10 mouse cellular contexts compared by ENCODE assay signal in the genomic region with DNA sequence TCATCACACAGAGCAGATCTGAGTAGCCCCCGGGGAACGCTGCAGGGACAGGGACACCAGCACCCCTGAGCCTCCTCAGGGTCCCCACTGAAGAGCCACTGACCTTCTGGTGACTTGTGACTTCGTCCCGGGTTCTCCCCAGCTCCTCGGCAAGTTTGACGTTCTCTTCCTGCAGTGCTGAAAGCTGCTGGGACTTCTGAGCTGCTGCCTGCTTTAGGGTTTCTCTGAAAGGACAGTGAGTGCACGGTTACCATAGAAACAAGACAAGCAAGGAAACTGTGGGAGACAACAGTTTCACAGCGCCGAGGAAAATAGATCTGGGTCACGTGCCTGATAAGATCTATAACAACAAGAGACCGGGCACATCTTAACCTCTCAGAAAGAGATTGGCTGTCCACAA. TPM values are rescaled to one million over a fixed set of nuclear protein-coding genes. Genes with fewer than 3 reads are reported as not detected.
DNase-seq lines count a peak whose midpoint lies in the region; ATAC-seq and TF ChIP-seq lines count a peak whose summit lies in the region.
"Had no signal": no experiment of that assay in that cellular context is flagged by ENCODE, and none has a peak within 500 bp of the region (broad histone marks: within the 10 kb centered on the region; RNA-seq: fewer than 3 reads in every experiment).

No protein-coding gene starts in this region.

- ATAC-seq in forebrain, embryonic 13.5 days, result no peak
- no peak for ATAC-seq in forebrain, embryonic 11.5 days (replicated peaks; ENCODE audit: low FRiP score)
- ATAC-seq in hindbrain, postnatal 0 days, result peak; percentile 60; the same call in 1 of the 2 replicates

- no peaks in the 10 kb centered on the region for H3K9me3 ChIP-seq in forebrain, embryonic 13.5 days (replicated peaks)
- H3K9me3 ChIP-seq in forebrain, embryonic 11.5 days (ENCODE audit: control insufficient read depth, low read length), result no peaks in the 10 kb centered on the region
- H3K9me3 ChIP-seq in hindbrain, postnatal 0 days (ENCODE audit: low read length), result no peaks in the 10 kb centered on the region
- H3K9me3 ChIP-seq: limb, embryonic 13.5 days had no signal

- no peak for DNase-seq in forebrain, embryonic 11.5 days (ENCODE audit: low spot score)
- DNase-seq in ovary, adult 18-20 months (ENCODE audit: low spot score), result peak; percentile 53
- no peak for DNase-seq in ovary, postnatal 14 days (ENCODE audit: low spot score)
- peak; percentile 68 for DNase-seq in hindbrain, postnatal 0 days (ENCODE audit: low spot score)
- DNase-seq in naive thymus-derived CD4-positive, alpha-beta T cell, adult 2 months (ENCODE audit: low read depth), result peak; percentile 48
- no peak for DNase-seq in urinary bladder, postnatal 25 days (ENCODE audit: low spot score)
- no peak for DNase-seq in gastrocnemius, adult 18-20 months (ENCODE audit: low spot score)

- H3K4me2 ChIP-seq in forebrain, embryonic 13.5 days, result 0 out of 2 replicates have a peak overlapping the region, but pooled peaks have one; percentile 4
- no peak overlapping the region for H3K4me2 ChIP-seq in forebrain, embryonic 11.5 days (ENCODE audit: low read depth, low read length, severe bottlenecking)
- H3K4me2 ChIP-seq in hindbrain, postnatal 0 days (ENCODE audit: low read depth, low read length), result peak overlapping the region; percentile 19; the same call in 1 of the 2 replicates
- H3K4me2 ChIP-seq: limb, embryonic 13.5 days had no signal

- 54% methylated on average over 11 of the region's 11 CpGs for WGBS in forebrain, embryonic 13.5 days
- WGBS in forebrain, embryonic 11.5 days, result 70% methylated on average over 11 of the region's 11 CpGs
- WGBS in hindbrain, postnatal 0 days, result 21% methylated on average over 11 of the region's 11 CpGs

- H3K27ac ChIP-seq in forebrain, embryonic 13.5 days, result no peak overlapping the region
- H3K27ac ChIP-seq in forebrain, embryonic 11.5 days (ENCODE audit: low read depth, low read length), result no peak overlapping the region
- H3K27ac ChIP-seq in hindbrain, postnatal 0 days, result peak overlapping the region; percentile 52
- H3K27ac ChIP-seq: limb, embryonic 13.5 days had no signal

- no peak overlapping the region for H3K9ac ChIP-seq in forebrain, embryonic 13.5 days
- H3K9ac ChIP-seq in forebrain, embryonic 11.5 days (ENCODE audit: low read length), result no peak overlapping the region
- no peak overlapping the region for H3K9ac ChIP-seq in hindbrain, postnatal 0 days (replicated peaks; ENCODE audit: low read length)
- H3K9ac ChIP-seq: limb, embryonic 13.5 days had no signal

- TF ChIP-seq CTCF in hindbrain, postnatal 0 days (IDR thresholded peaks at IDR 0.05; ENCODE audit: low read depth), result no peak

- H3K36me3 ChIP-seq in forebrain, embryonic 13.5 days (ENCODE audit: poor library complexity, severe bottlenecking), result peaks cover 88% of the 10 kb centered on the region
- peaks cover 4% of the 10 kb centered on the region; the same call in 1 of the 2 replicates for H3K36me3 ChIP-seq in forebrain, embryonic 11.5 days (ENCODE audit: control insufficient read depth, insufficient read depth, low read length)
- H3K36me3 ChIP-seq in hindbrain, postnatal 0 days (ENCODE audit: insufficient read depth, low read length), result peaks cover 24% of the 10 kb centered on the region; the same call in 1 of the 2 replicates

- no peaks in the 10 kb centered on the region for H3K27me3 ChIP-seq in forebrain, embryonic 13.5 days
- no peaks in the 10 kb centered on the region for H3K27me3 ChIP-seq in forebrain, embryonic 11.5 days (ENCODE audit: control insufficient read depth, insufficient read depth, low read length)
- H3K27me3 ChIP-seq in hindbrain, postnatal 0 days (ENCODE audit: insufficient read depth, low read length), result no peaks in the 10 kb centered on the region
- H3K27me3 ChIP-seq: CH12.LX; limb, embryonic 13.5 days had no signal

- peaks cover 6% of the 10 kb centered on the region; the same call in 1 of the 2 replicates for H3K4me1 ChIP-seq in forebrain, embryonic 13.5 days
- no peaks in the 10 kb centered on the region for H3K4me1 ChIP-seq in forebrain, embryonic 11.5 days (replicated peaks; ENCODE audit: control insufficient read depth, insufficient read depth, low read length)
- no peaks in the 10 kb centered on the region for H3K4me1 ChIP-seq in hindbrain, postnatal 0 days (ENCODE audit: insufficient read depth, low read length)
- H3K4me1 ChIP-seq: limb, embryonic 13.5 days had no signal

- no peak overlapping the region for H3K4me3 ChIP-seq in forebrain, embryonic 13.5 days
- H3K4me3 ChIP-seq in forebrain, embryonic 11.5 days (ENCODE audit: low read depth, low read length), result no peak overlapping the region
- no peak overlapping the region for H3K4me3 ChIP-seq in hindbrain, postnatal 0 days (ENCODE audit: low read length)
- H3K4me3 ChIP-seq: limb, embryonic 13.5 days had no signal

RNA-seq across cellular contexts. Expression of a gene that starts 30.7 kb away (rescaled TPM):
- polyA plus RNA-seq in forebrain, embryonic 13.5 days (2015; fragmentation: Nextera tagmentation; extraction: Ambion mirVana), result 32.8 and 38.1 TPM in 2 replicates
- 31.0 and 39.6 TPM in 2 replicates for polyA plus RNA-seq in forebrain, embryonic 11.5 days (2014; fragmentation: Nextera tagmentation; extraction: Ambion mirVana)
- 46.5 and 55.6 TPM in 2 replicates for total RNA-seq in hindbrain, postnatal 0 days (2014; rRNA removed)
- polyA plus RNA-seq in hindbrain, postnatal 0 days (2015; fragmentation: Nextera tagmentation; extraction: Ambion mirVana), result 34.0 and 34.7 TPM in 2 replicates
- 10 to 100 TPM; 32.1 to 39.9 TPM for total RNA-seq in gastrocnemius, adult 18-20 months (2021)

Comparison
In these comparisons a context has a peak if more than half of its experiments do, and no peak if none do; other contexts are left out.
1. DNase-seq: peak in ovary, adult 18-20 months (single experiment), hindbrain, postnatal 0 days (single experiment) and naive thymus-derived CD4-positive, alpha-beta T cell, adult 2 months (single experiment); none in forebrain, embryonic 11.5 days (single experiment), ovary, postnatal 14 days (single experiment), urinary bladder, postnatal 25 days (single experiment) and gastrocnemius, adult 18-20 months (single experiment).